Mouse (Mus musculus): Measurements from ENCODE around the gene Vax2. TPM values are rescaled to one million over a fixed set of nuclear protein-coding genes. Genes with fewer than 3 reads are reported as not detected.

Gene Vax2
- polyA plus RNA-seq, 1 experiment from 2014 or later = not detected

GRCm38 (mm10) chr6:83729350-83729970 is 18.4 kb downstream of the Vax2 start:
- Histone ChIP-seq H3K4me1 (ENCODE audit: control insufficient read depth in 2 of 2, insufficient read depth in 2 of 2, low read length in 2 of 2) (no peaks in the 10 kb centered on the region), H3K27me3 (ENCODE audit: control insufficient read depth, insufficient read depth, low read length) (peaks cover 34% of the 10 kb centered on the region), H3K9ac (ENCODE audit: low read length) (no peak overlapping the region), H3K27ac (replicated peaks in 1 of 2; ENCODE audit: control insufficient read depth in 1 of 2, insufficient read depth in 1 of 2, low read depth in 2 of 2, low read length in 2 of 2) (no peak overlapping the region), H3K36me3 (ENCODE audit: control insufficient read depth, insufficient read depth, low read length) (no peaks in the 10 kb centered on the region), H3K4me3 (ENCODE audit: control insufficient read depth in 1 of 2, insufficient read depth in 1 of 2, low read depth in 1 of 2, low read length in 2 of 2) (no peak overlapping the region), H3K4me2 (ENCODE audit: low read length) (no peak overlapping the region), H3K9me3 (ENCODE audit: control insufficient read depth, low read length) (peaks cover 8% of the 10 kb centered on the region; the same call in 1 of the 2 replicates)
- 57% methylated on average over 14 of the region's 14 CpGs for WGBS
- ATAC-seq (ENCODE audit: insufficient number of reproducible peaks, insufficient read depth, low FRiP score, low read depth) = no peak

- 28% methylated on average over 5 of the region's 5 CpGs for WGBS
- no peaks in the 10 kb centered on the region for H3K36me3 ChIP-seq (ENCODE audit: control insufficient read depth, insufficient read depth, low read length)
- H3K4me3 ChIP-seq (ENCODE audit: control insufficient read depth in 1 of 2, insufficient read depth in 1 of 2, low read depth in 1 of 2, low read length in 2 of 2) = no peak overlapping the region
- H3K27me3 ChIP-seq (ENCODE audit: control insufficient read depth, insufficient read depth, low read length) = peaks cover 35% of the 10 kb centered on the region
- H3K9ac ChIP-seq (ENCODE audit: low read length) = no peak overlapping the region
- peaks cover 9% of the 10 kb centered on the region; the same call in 1 of the 2 replicates for H3K9me3 ChIP-seq (ENCODE audit: control insufficient read depth, low read length)
- H3K27ac ChIP-seq (replicated peaks in 1 of 2; ENCODE audit: control insufficient read depth in 1 of 2, insufficient read depth in 1 of 2, low read depth in 2 of 2, low read length in 2 of 2) = no peak overlapping the region
- no peaks in the 10 kb centered on the region for H3K4me1 ChIP-seq (ENCODE audit: control insufficient read depth in 2 of 2, insufficient read depth in 2 of 2, low read length in 2 of 2)
- no peak overlapping the region for H3K4me2 ChIP-seq (ENCODE audit: low read length)
- ATAC-seq (ENCODE audit: insufficient number of reproducible peaks, insufficient read depth, low FRiP score, low read depth) = no peak
Measured at GRCm38 (mm10) chr6:83731128-83731527, 20.1 kb downstream of the Vax2 start.

GRCm38 (mm10) chr6:83737311-83737710 is 26.2 kb downstream of the Vax2 start:
- 29% methylated on average over 13 of the region's 13 CpGs for WGBS
- H3K9ac ChIP-seq (ENCODE audit: low read length) = no peak overlapping the region

DNA sequence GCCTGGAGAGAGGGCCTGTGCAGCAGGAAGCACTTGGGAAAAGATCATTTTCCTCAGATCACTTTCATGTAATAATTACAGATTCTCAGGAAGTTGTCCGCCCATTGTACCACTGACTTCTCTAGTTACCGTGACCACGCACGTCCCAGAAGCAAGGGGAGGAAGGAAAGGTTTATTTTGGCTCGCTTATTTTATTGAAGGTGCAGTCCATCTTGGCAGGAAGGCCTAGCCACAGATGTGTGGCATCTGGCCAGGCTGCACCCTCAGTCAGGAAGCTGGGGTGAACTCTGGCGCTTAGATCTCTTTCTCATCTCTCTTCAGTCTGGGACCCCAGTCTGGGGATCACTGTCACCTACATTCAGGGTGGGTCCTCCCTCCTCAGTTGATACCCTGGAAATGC is 27.5 kb downstream of the Vax2 start:
- Histone ChIP-seq H3K27me3 (ENCODE audit: control insufficient read depth, insufficient read depth, low read length) (peaks cover 26% of the 10 kb centered on the region), H3K36me3 (ENCODE audit: control insufficient read depth, insufficient read depth, low read length) (no peaks in the 10 kb centered on the region), H3K4me2 (ENCODE audit: low read length) (no peak overlapping the region), H3K9me3 (ENCODE audit: control insufficient read depth, low read length) (peaks cover 9% of the 10 kb centered on the region; the same call in 1 of the 2 replicates), H3K4me1 (ENCODE audit: control insufficient read depth in 2 of 2, insufficient read depth in 2 of 2, low read length in 2 of 2) (no peaks in the 10 kb centered on the region; a peak in 1 of 4 replicates), H3K4me3 (ENCODE audit: control insufficient read depth in 1 of 2, insufficient read depth in 1 of 2, low read depth in 1 of 2, low read length in 2 of 2) (no peak overlapping the region), H3K9ac (ENCODE audit: low read length) (no peak overlapping the region), H3K27ac (replicated peaks in 1 of 2; ENCODE audit: control insufficient read depth in 1 of 2, insufficient read depth in 1 of 2, low read depth in 2 of 2, low read length in 2 of 2) (no peak overlapping the region)
- WGBS = 60% methylated on average over 6 of the region's 6 CpGs
- no peak for ATAC-seq (ENCODE audit: insufficient number of reproducible peaks, insufficient read depth, low FRiP score, low read depth)

More at GRCm38 (mm10) chr6:83737311-83737710, 26.2 kb downstream of the Vax2 start:
- Histone ChIP-seq H3K27ac (replicated peaks in 1 of 2; ENCODE audit: control insufficient read depth in 1 of 2, insufficient read depth in 1 of 2, low read depth in 2 of 2, low read length in 2 of 2) (no peak overlapping the region), H3K4me1 (ENCODE audit: control insufficient read depth in 2 of 2, insufficient read depth in 2 of 2, low read length in 2 of 2) (no peaks in the 10 kb centered on the region; a peak in 1 of 4 replicates), H3K27me3 (ENCODE audit: control insufficient read depth, insufficient read depth, low read length) (peaks cover 15% of the 10 kb centered on the region), H3K9me3 (ENCODE audit: control insufficient read depth, low read length) (peaks cover 9% of the 10 kb centered on the region; the same call in 1 of the 2 replicates), H3K36me3 (ENCODE audit: control insufficient read depth, insufficient read depth, low read length) (no peaks in the 10 kb centered on the region), H3K4me3 (ENCODE audit: control insufficient read depth in 1 of 2, insufficient read depth in 1 of 2, low read depth in 1 of 2, low read length in 2 of 2) (no peak overlapping the region), H3K4me2 (ENCODE audit: low read length) (no peak overlapping the region)
- no peak for ATAC-seq (ENCODE audit: insufficient number of reproducible peaks, insufficient read depth, low FRiP score, low read depth)

DNA sequence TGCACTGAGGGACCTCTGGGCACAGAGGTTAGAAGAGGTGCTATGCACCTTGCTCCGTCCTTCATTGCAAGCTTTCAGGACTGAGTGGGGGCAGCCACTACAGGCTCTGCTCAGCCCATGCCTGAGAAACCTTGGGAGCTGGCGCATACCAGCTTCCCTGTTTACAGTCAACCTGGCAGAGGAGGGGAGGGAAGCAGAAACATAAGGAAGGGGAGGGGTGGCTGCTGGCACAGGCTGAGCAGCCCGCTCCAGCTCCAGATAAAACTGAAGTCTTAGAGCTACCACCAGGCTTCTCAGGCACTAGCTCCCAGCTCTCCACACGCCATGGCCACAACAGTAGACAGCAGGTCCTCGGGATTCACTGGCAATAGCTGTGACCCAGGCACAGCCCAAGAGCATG is 31.7 kb downstream of the Vax2 start, which contains the start of gene Atp6v1b1:
Atp6v1b1 (plus strand) TSS at position 230 of the 400 bp plus-strand sequence.
- no peak within 1 kb of the TSS for H3K4me3 ChIP-seq (ENCODE audit: control insufficient read depth in 1 of 2, insufficient read depth in 1 of 2, low read depth in 1 of 2, low read length in 2 of 2)
- H3K27ac ChIP-seq (replicated peaks in 1 of 2; ENCODE audit: control insufficient read depth in 1 of 2, insufficient read depth in 1 of 2, low read depth in 2 of 2, low read length in 2 of 2) = no peak within 1 kb of the TSS
- ATAC-seq (ENCODE audit: insufficient number of reproducible peaks, insufficient read depth, low FRiP score, low read depth) = no peak
- peaks cover 0 to 2% of the 10 kb centered on the region in 2 experiments; a peak in 1 of 4 replicates for H3K4me1 ChIP-seq (ENCODE audit: control insufficient read depth in 2 of 2, insufficient read depth in 2 of 2, low read length in 2 of 2)
- no peaks in the 10 kb centered on the region for H3K36me3 ChIP-seq (ENCODE audit: control insufficient read depth, insufficient read depth, low read length)
- no peak within 1 kb of the TSS for H3K4me2 ChIP-seq (ENCODE audit: low read length)
- no peaks in the 10 kb centered on the region for H3K9me3 ChIP-seq (ENCODE audit: control insufficient read depth, low read length)
- 42% methylated on average over 5 of the region's 5 CpGs for WGBS
- H3K9ac ChIP-seq (ENCODE audit: low read length) = no peak within 1 kb of the TSS
- H3K27me3 ChIP-seq (ENCODE audit: control insufficient read depth, insufficient read depth, low read length) = peaks cover 28% of the 10 kb centered on the region

DNA sequence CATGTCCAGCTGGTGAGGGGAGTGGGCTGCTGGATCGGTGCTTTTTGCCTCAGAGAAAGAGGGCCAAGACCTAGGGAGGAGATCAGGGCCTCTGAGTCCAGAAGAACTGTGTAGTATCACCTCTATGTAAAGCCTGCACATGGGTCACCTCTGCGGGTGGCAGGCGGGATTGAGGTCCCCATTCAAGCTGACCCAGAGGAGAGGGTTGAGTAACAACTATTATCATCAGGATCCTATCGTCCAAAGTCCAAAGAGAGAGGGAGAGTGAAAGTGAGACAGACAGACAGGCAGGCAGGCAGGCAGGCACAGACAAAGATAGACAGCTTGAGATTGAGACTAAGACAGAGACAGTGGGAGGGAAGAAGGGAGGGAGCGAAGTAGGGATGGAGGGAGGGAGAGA is 32.1 kb downstream of the Vax2 start:
- Histone ChIP-seq H3K27me3 (ENCODE audit: control insufficient read depth, insufficient read depth, low read length) (peaks cover 32% of the 10 kb centered on the region), H3K27ac (replicated peaks in 1 of 2; ENCODE audit: control insufficient read depth in 1 of 2, insufficient read depth in 1 of 2, low read depth in 2 of 2, low read length in 2 of 2) (no peak overlapping the region), H3K9ac (ENCODE audit: low read length) (no peak overlapping the region), H3K4me1 (ENCODE audit: control insufficient read depth in 2 of 2, insufficient read depth in 2 of 2, low read length in 2 of 2) (peaks cover 0 to 2% of the 10 kb centered on the region in 2 experiments; a peak in 1 of 4 replicates), H3K36me3 (ENCODE audit: control insufficient read depth, insufficient read depth, low read length) (no peaks in the 10 kb centered on the region), H3K4me2 (ENCODE audit: low read length) (no peak overlapping the region), H3K4me3 (ENCODE audit: control insufficient read depth in 1 of 2, insufficient read depth in 1 of 2, low read depth in 1 of 2, low read length in 2 of 2) (no peak overlapping the region), H3K9me3 (ENCODE audit: control insufficient read depth, low read length) (no peaks in the 10 kb centered on the region)
- WGBS = 55% methylated on average over 5 of the region's 5 CpGs
- ATAC-seq (ENCODE audit: insufficient number of reproducible peaks, insufficient read depth, low FRiP score, low read depth) = no peak

GRCm38 (mm10) chr6:83744126-83744525 is 33.1 kb downstream of the Vax2 start:
- H3K9ac ChIP-seq (ENCODE audit: low read length) = no peak overlapping the region
- no peaks in the 10 kb centered on the region for H3K36me3 ChIP-seq (ENCODE audit: control insufficient read depth, insufficient read depth, low read length)
- peaks cover 32% of the 10 kb centered on the region for H3K27me3 ChIP-seq (ENCODE audit: control insufficient read depth, insufficient read depth, low read length)
- H3K4me3 ChIP-seq (ENCODE audit: control insufficient read depth in 1 of 2, insufficient read depth in 1 of 2, low read depth in 1 of 2, low read length in 2 of 2) = no peak overlapping the region
- no peak for ATAC-seq (ENCODE audit: insufficient number of reproducible peaks, insufficient read depth, low FRiP score, low read depth)
- no peak overlapping the region for H3K4me2 ChIP-seq (ENCODE audit: low read length)
- H3K27ac ChIP-seq (replicated peaks in 1 of 2; ENCODE audit: control insufficient read depth in 1 of 2, insufficient read depth in 1 of 2, low read depth in 2 of 2, low read length in 2 of 2) = no peak overlapping the region
- no peaks in the 10 kb centered on the region for H3K9me3 ChIP-seq (ENCODE audit: control insufficient read depth, low read length)
- WGBS = 61% methylated on average over 5 of the region's 5 CpGs
- peaks cover 0 to 2% of the 10 kb centered on the region in 2 experiments; a peak in 1 of 4 replicates for H3K4me1 ChIP-seq (ENCODE audit: control insufficient read depth in 2 of 2, insufficient read depth in 2 of 2, low read length in 2 of 2)
